Mouse (Mus musculus) forebrain, embryonic 11.5 days (tissue): ENCODE measurements at regions not wholly inside any gene's neighbourhood (a gene's known extent, or its start where the extent isn't known, plus 50 kb on each side); places are given as distances from the start of the nearest gene placed in this dataset.

ENCODE experiments used
- ATAC-seq: fragments of 200-750 bp; cut with Nextera tagmentation; replicated peaks from 2 replicates; pipeline ENCODE4 v1.8.0; 2017; ENCODE audit warnings: moderate TSS enrichment; ENCODE audit not compliant: low FRiP score
- DNase-seq: peaks from one replicate; pipeline ENCODE4 v3.0.0-alpha.2; 2017; ENCODE audit warnings: low spot score
- H3K27ac ChIP-seq: fragments of 300-500 bp; sonication (generic); 2 replicates; pipeline ENCODE4 v1.5.1; 2014; ENCODE audit warnings: low read depth, low read length
- H3K27me3 ChIP-seq: fragments of 300-500 bp; sonication (generic); 2 replicates; pipeline ENCODE4 v1.6.1; 2014; ENCODE audit warnings: mild to moderate bottlenecking, low read length, mixed read lengths; ENCODE audit not compliant: control insufficient read depth, insufficient read depth
- H3K36me3 ChIP-seq: fragments of 300-500 bp; sonication (generic); 2 replicates; pipeline ENCODE4 v1.6.1; 2014; ENCODE audit warnings: mild to moderate bottlenecking, low read length, moderate library complexity, mixed read lengths; ENCODE audit not compliant: control insufficient read depth, insufficient read depth
- H3K4me1 ChIP-seq: fragments of 300-500 bp; sonication (generic); replicated peaks from 2 replicates; pipeline ENCODE4 v1.6.1; 2014; ENCODE audit warnings: low read length, mixed read lengths; ENCODE audit not compliant: control insufficient read depth, insufficient read depth
- H3K4me2 ChIP-seq: fragments of 300-500 bp; sonication (generic); 2 replicates; pipeline ENCODE4 v1.6.1; 2014; ENCODE audit warnings: low read depth, mild to moderate bottlenecking, low read length, moderate library complexity, mixed read lengths; ENCODE audit not compliant: severe bottlenecking
- H3K4me3 ChIP-seq: fragments of 300-500 bp; sonication (generic); 2 replicates; pipeline ENCODE4 v1.5.1; 2014; ENCODE audit warnings: low read depth, low read length
- H3K9ac ChIP-seq: fragments of 300-500 bp; sonication (generic); 2 replicates; pipeline ENCODE4 v1.6.1; 2014; ENCODE audit warnings: low read length
- H3K9me3 ChIP-seq: fragments of 300-500 bp; sonication (generic); 2 replicates; pipeline ENCODE4 v1.6.1; 2016; ENCODE audit warnings: low read length, mixed read lengths; ENCODE audit not compliant: control insufficient read depth
- WGBS: fragments of 180-500 bp; shearing (Covaris S2); extraction: QIAGEN DNeasy Blood & Tissue Kit; methylation state at CpG from one replicate; pipeline ENCODE4 v1.1.7; 2014; 5-methylcytosine and 5-hydroxymethylcytosine counted together

- H3K36me3 ChIP-seq, result no peaks in the 10 kb centered on the region
- WGBS, result 65% methylated on average over 3 of the region's 3 CpGs
- no peak for DNase-seq
- no peak for ATAC-seq
- H3K9ac ChIP-seq, result no peak overlapping the region
- H3K27me3 ChIP-seq, result no peaks in the 10 kb centered on the region
- no peak overlapping the region for H3K4me2 ChIP-seq
- no peaks in the 10 kb centered on the region for H3K4me1 ChIP-seq
- H3K4me3 ChIP-seq, result no peak overlapping the region
- H3K27ac ChIP-seq, result no peak overlapping the region
- no peaks in the 10 kb centered on the region for H3K9me3 ChIP-seq
Measured at GRCm38 (mm10) chr10:124338923-124339322, 1050.3 kb downstream of the Slc16a7 start.

DNA sequence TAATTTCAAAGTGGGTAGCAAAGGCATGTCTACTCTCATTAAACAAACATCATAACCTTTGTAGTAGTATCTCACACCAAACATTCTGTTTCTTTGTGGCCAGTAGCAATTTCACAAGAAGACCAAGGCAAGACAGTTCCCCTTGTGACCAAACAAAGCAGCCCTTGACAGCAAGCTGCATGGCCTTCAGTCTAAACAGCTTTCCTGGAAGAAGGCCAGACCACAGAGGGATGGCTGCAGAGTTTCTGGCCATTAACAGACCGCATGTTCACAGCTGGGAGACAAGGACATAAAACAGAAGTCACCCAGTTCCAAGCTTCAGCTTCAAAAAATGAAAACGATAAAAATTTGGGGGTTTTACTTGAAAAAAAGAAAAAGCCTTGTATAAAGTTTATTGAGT is 1040.0 kb downstream of the Slc16a7 start:
- no peak for DNase-seq
- no peak overlapping the region for H3K9ac ChIP-seq
- no peak overlapping the region for H3K4me3 ChIP-seq
- no peak for ATAC-seq
- H3K4me1 ChIP-seq, result no peaks in the 10 kb centered on the region
- H3K27ac ChIP-seq, result no peak overlapping the region
- H3K4me2 ChIP-seq, result no peak overlapping the region
- no peaks in the 10 kb centered on the region for H3K36me3 ChIP-seq
- H3K9me3 ChIP-seq, result no peaks in the 10 kb centered on the region
- no peaks in the 10 kb centered on the region for H3K27me3 ChIP-seq
- 82% methylated on average over 2 of the region's 2 CpGs for WGBS

DNA sequence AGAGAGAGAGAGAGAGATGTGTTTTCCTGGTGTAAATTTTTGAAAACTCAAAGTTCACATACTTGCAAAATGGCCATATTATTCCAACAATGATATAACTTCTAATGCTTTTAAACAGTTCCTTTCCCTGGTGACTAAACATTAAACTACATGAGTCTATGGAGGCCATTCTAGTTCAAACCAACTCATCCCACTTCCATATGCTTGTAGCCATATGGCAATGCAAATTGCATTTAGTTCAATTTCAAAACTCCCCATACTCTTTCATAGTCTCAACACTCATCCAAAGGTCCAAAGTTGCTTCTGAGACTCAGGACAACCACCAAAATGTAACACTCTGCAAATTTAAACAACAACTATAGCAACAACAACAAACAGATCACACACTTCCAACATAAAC is 1026.5 kb downstream of the Slc16a7 start:
- Histone ChIP-seq H3K4me2 (no peak overlapping the region), H3K9me3 (no peaks in the 10 kb centered on the region), H3K4me1 (no peaks in the 10 kb centered on the region), H3K27me3 (no peaks in the 10 kb centered on the region), H3K36me3 (no peaks in the 10 kb centered on the region), H3K9ac (no peak overlapping the region), H3K27ac (no peak overlapping the region), H3K4me3 (no peak overlapping the region)
- ATAC-seq (no peak), DNase-seq (no peak)

DNA sequence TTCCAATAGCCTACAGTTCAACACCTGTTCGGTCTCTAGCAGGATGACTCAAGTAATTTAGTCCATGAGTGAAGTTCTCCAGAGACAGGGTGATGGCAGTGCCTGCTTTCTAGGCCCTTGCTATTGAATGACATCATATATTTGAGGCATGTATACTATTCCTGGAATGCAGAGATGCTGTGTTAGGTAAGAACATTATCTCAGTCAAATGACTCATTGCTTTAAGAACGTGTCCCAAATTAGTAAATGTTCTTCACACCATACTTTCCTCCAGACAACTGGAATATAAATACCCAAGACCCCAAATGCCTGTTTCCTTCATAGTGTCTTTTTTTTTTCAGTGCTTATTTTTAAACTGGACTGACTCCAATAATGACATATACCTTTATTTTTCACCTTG is 1018.3 kb downstream of the Slc16a7 start:
- no peak overlapping the region for H3K4me3 ChIP-seq
- no peak overlapping the region for H3K9ac ChIP-seq
- H3K27ac ChIP-seq, result no peak overlapping the region
- H3K36me3 ChIP-seq, result no peaks in the 10 kb centered on the region
- no peak for ATAC-seq
- 81% methylated on average over 2 of the region's 2 CpGs for WGBS
- H3K4me2 ChIP-seq, result no peak overlapping the region
- no peaks in the 10 kb centered on the region for H3K9me3 ChIP-seq
- no peaks in the 10 kb centered on the region for H3K4me1 ChIP-seq
- DNase-seq, result no peak
- no peaks in the 10 kb centered on the region for H3K27me3 ChIP-seq

GRCm38 (mm10) chr10:124402647-124403046 is 986.6 kb downstream of the Slc16a7 start:
- Histone ChIP-seq H3K27me3 (no peaks in the 10 kb centered on the region), H3K9ac (no peak overlapping the region), H3K4me3 (no peak overlapping the region), H3K4me2 (no peak overlapping the region), H3K4me1 (no peaks in the 10 kb centered on the region), H3K27ac (no peak overlapping the region), H3K36me3 (no peaks in the 10 kb centered on the region), H3K9me3 (no peaks in the 10 kb centered on the region)
- WGBS, result 86% methylated on average over 2 of the region's 2 CpGs
- no peak for DNase-seq
- ATAC-seq, result no peak

GRCm38 (mm10) chr10:124409633-124410032 is 979.6 kb downstream of the Slc16a7 start:
- ATAC-seq (no peak), DNase-seq (no peak)
- H3K4me3 ChIP-seq, result no peak overlapping the region
- H3K9ac ChIP-seq, result no peak overlapping the region
- H3K4me2 ChIP-seq, result no peak overlapping the region
- no peaks in the 10 kb centered on the region for H3K4me1 ChIP-seq
- no peaks in the 10 kb centered on the region for H3K27me3 ChIP-seq
- no peaks in the 10 kb centered on the region for H3K9me3 ChIP-seq
- no peak overlapping the region for H3K27ac ChIP-seq
- H3K36me3 ChIP-seq, result no peaks in the 10 kb centered on the region
- WGBS, result 80% methylated on average over 2 of the region's 2 CpGs

DNA sequence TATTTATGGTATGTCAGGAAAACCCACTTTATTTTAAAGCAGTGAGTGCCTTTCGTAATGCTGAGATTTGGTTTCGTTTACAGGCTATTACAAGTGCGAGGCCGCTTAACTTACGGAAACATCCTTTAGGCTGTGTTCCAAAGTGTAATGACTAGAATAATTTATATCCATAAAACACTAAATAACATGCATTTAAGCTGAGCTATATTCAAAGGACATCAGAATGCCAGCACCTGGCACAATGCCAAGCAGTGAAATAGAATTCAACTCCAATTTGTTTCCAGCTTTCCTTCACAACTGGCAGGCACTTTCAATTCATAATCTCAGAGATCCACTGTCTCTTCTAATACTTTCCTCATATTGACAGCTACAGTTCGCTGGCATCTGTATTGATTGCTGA is 972.7 kb downstream of the Slc16a7 start:
- ATAC-seq (no peak), DNase-seq (no peak)
- Histone ChIP-seq H3K27me3 (no peaks in the 10 kb centered on the region), H3K4me1 (no peaks in the 10 kb centered on the region), H3K4me3 (no peak overlapping the region), H3K9me3 (no peaks in the 10 kb centered on the region), H3K36me3 (no peaks in the 10 kb centered on the region), H3K9ac (no peak overlapping the region), H3K4me2 (no peak overlapping the region), H3K27ac (no peak overlapping the region)
- WGBS, result 93% methylated on average over 6 of the region's 6 CpGs

DNA sequence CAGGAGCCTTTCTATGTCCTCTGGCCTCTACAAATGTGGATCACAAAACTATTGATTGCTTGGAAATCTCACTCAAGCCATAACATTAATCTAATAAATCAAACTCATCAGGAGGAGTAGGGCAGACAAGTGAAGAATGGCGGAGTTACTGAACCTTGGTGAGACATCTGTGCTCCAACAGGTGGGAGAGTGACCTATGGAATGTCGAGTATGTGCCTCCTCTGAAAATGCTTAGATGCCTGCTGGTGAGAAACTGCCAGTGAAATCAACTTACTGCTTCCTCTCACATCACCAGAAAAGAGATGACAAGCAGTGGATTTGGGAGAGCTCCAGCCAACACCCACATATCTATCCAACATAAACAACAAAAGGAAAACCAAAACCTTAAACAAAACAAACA is 965.8 kb downstream of the Slc16a7 start:
- 67% methylated on average over 2 of the region's 2 CpGs for WGBS
- Histone ChIP-seq H3K4me1 (no peaks in the 10 kb centered on the region), H3K27me3 (no peaks in the 10 kb centered on the region), H3K9me3 (no peaks in the 10 kb centered on the region), H3K27ac (no peak overlapping the region), H3K4me2 (no peak overlapping the region), H3K36me3 (no peaks in the 10 kb centered on the region), H3K4me3 (no peak overlapping the region), H3K9ac (no peak overlapping the region)
- DNase-seq, result no peak
- no peak for ATAC-seq
